Comparison of ENCODE assay signal across 10 mouse cellular contexts in the genomic region with DNA sequence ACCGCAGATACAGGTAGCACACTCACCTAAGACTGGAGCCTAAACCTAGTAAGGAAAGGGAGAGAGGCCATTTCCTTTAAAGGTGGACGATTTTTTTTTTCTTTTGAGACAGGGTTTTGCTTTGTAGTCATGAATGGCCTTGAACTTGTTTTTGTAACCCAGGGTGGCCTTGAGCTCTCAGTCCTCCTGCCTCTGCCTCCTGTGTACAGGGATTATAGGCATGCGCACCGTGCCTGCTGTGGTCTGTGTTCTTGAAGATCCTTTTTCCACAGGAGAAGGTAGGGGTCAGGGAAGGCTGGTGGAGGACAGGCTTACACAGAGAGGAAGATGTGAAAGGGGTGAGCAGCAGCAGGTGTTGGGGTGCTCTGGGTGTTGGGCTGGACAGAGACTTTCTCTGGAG. TPM values are rescaled to one million over a fixed set of nuclear protein-coding genes. Genes with fewer than 3 reads are reported as not detected.
A peak's percentile ranks its signal among the peaks of the same experiment; 100 is the strongest.
DNase-seq lines count a peak whose midpoint lies in the region; ATAC-seq and TF ChIP-seq lines count a peak whose summit lies in the region.
"Had no signal": no experiment of that assay in that cellular context is flagged by ENCODE, and none has a peak within 500 bp of the region (broad histone marks: within the 10 kb centered on the region; RNA-seq: fewer than 3 reads in every experiment).

No protein-coding gene starts in this region.

- H3K9me3 ChIP-seq in forebrain, postnatal 0 days (ENCODE audit: low read length), result no peaks in the 10 kb centered on the region
- H3K9me3 ChIP-seq in liver, embryonic 15.5 days (replicated peaks), result no peaks in the 10 kb centered on the region

- H3K4me3 ChIP-seq in forebrain, postnatal 0 days (ENCODE audit: low read depth, low read length), result no peak overlapping the region
- H3K4me3 ChIP-seq in liver, embryonic 15.5 days (replicated peaks), result peak overlapping the region; percentile 95; the same call in 1 of the 2 replicates

- H3K27me3 ChIP-seq in forebrain, postnatal 0 days (ENCODE audit: insufficient read depth, low read length), result no peaks in the 10 kb centered on the region
- no peaks in the 10 kb centered on the region for H3K27me3 ChIP-seq in liver, embryonic 15.5 days

- H3K4me1 ChIP-seq in forebrain, postnatal 0 days (ENCODE audit: insufficient read depth), result peaks cover 25% of the 10 kb centered on the region
- H3K4me1 ChIP-seq in liver, embryonic 15.5 days (replicated peaks), result peaks cover 68% of the 10 kb centered on the region

- H3K27ac ChIP-seq in forebrain, postnatal 0 days (ENCODE audit: low read depth, low read length), result no peak overlapping the region
- no peak overlapping the region for H3K27ac ChIP-seq in liver, embryonic 15.5 days (replicated peaks)

- no peak for ATAC-seq in forebrain, postnatal 0 days
- no peak for ATAC-seq in liver, embryonic 15.5 days (ENCODE audit: insufficient read depth)

- peak overlapping the region; percentile 74 for H3K4me2 ChIP-seq in forebrain, postnatal 0 days (ENCODE audit: low read depth)
- peak overlapping the region; percentile 99 for H3K4me2 ChIP-seq in liver, embryonic 15.5 days

- WGBS in forebrain, postnatal 0 days, result 65% methylated on average over 4 of the region's 4 CpGs
- 74% methylated on average over 4 of the region's 4 CpGs for WGBS in liver, embryonic 15.5 days (ENCODE audit: insufficient replicate concordance)

- H3K36me3 ChIP-seq in forebrain, postnatal 0 days (ENCODE audit: insufficient read depth), result no peaks in the 10 kb centered on the region
- peaks cover 8% of the 10 kb centered on the region; the same call in 1 of the 2 replicates for H3K36me3 ChIP-seq in liver, embryonic 15.5 days (replicated peaks)

- DNase-seq in cerebellum, adult 9-11 months, result peak; percentile 14
- DNase-seq in cerebellum, adult 8-10 months, result no peak
- DNase-seq in 416B (ENCODE audit: low read depth), result peak; percentile 37
- no peak for DNase-seq in forebrain, postnatal 0 days
- DNase-seq in thymus, postnatal 36 days, result no peak
- no peak for DNase-seq in frontal cortex, postnatal 36 days (ENCODE audit: low spot score in 2 of 2)
- DNase-seq in ovary, adult 18-20 months (ENCODE audit: low spot score), result no peak
- DNase-seq: kidney, adult 18-20 months had no signal

- no peak overlapping the region for H3K9ac ChIP-seq in forebrain, postnatal 0 days
- peak overlapping the region; percentile 93 for H3K9ac ChIP-seq in liver, embryonic 15.5 days

- TF ChIP-seq CTCF in forebrain, postnatal 0 days (IDR thresholded peaks at IDR 0.05; ENCODE audit: low read depth), result no peak

RNA-seq across cellular contexts. Expression of a gene that starts 1.6 kb away (rescaled TPM):
- 103 and 116 TPM in 2 replicates for total RNA-seq in forebrain, postnatal 0 days (2014; rRNA removed)
- polyA plus RNA-seq in forebrain, postnatal 0 days (2015; fragmentation: Nextera tagmentation; extraction: Ambion mirVana), result 14.3 and 23.2 TPM in 2 replicates
- 6.1 and 6.7 TPM in 2 replicates for polyA plus RNA-seq in liver, embryonic 15.5 days (2015; fragmentation: Nextera tagmentation; extraction: Ambion mirVana)

RNA-seq across cellular contexts. Expression of a gene that starts 15.5 kb away (rescaled TPM):
- total RNA-seq in forebrain, postnatal 0 days (2014; rRNA removed), result 47.6 and 54.4 TPM in 2 replicates
- 32.3 and 40.2 TPM in 2 replicates for polyA plus RNA-seq in forebrain, postnatal 0 days (2015; fragmentation: Nextera tagmentation; extraction: Ambion mirVana)
- polyA plus RNA-seq in liver, embryonic 15.5 days (2015; fragmentation: Nextera tagmentation; extraction: Ambion mirVana), result 26.3 and 29.2 TPM in 2 replicates

RNA-seq across cellular contexts. Expression of a gene that starts 39.7 kb away (rescaled TPM):
- 60.4 and 60.5 TPM in 2 replicates for total RNA-seq in forebrain, postnatal 0 days (2014; rRNA removed)
- polyA plus RNA-seq in forebrain, postnatal 0 days (2015; fragmentation: Nextera tagmentation; extraction: Ambion mirVana), result 46.7 and 54.3 TPM in 2 replicates
- polyA plus RNA-seq in liver, embryonic 15.5 days (2015; fragmentation: Nextera tagmentation; extraction: Ambion mirVana), result 5.5 and 5.8 TPM in 2 replicates

RNA-seq across cellular contexts. Expression of a gene that starts 58.3 kb away (rescaled TPM):
- total RNA-seq in forebrain, postnatal 0 days (2014; rRNA removed), result 0.54 and 1.7 TPM in 2 replicates
- not detected in 2 replicates for polyA plus RNA-seq in forebrain, postnatal 0 days (2015; fragmentation: Nextera tagmentation; extraction: Ambion mirVana)
- not detected in 2 replicates for polyA plus RNA-seq in liver, embryonic 15.5 days (2015; fragmentation: Nextera tagmentation; extraction: Ambion mirVana)
- total RNA-seq: common myeloid progenitor, adult 5-6 weeks had no signal

Comparison
In these comparisons a context has a peak if more than half of its experiments do, and no peak if none do; other contexts are left out.
1. DNase-seq: peak in cerebellum, adult 9-11 months (single experiment) and 416B (single experiment); none in cerebellum, adult 8-10 months (single experiment), forebrain, postnatal 0 days (single experiment), thymus, postnatal 36 days (0 of 2), frontal cortex, postnatal 36 days (0 of 2) and ovary, adult 18-20 months (single experiment).